Mouse (Mus musculus): Measurements from ENCODE around the gene Golga4.

DNA sequence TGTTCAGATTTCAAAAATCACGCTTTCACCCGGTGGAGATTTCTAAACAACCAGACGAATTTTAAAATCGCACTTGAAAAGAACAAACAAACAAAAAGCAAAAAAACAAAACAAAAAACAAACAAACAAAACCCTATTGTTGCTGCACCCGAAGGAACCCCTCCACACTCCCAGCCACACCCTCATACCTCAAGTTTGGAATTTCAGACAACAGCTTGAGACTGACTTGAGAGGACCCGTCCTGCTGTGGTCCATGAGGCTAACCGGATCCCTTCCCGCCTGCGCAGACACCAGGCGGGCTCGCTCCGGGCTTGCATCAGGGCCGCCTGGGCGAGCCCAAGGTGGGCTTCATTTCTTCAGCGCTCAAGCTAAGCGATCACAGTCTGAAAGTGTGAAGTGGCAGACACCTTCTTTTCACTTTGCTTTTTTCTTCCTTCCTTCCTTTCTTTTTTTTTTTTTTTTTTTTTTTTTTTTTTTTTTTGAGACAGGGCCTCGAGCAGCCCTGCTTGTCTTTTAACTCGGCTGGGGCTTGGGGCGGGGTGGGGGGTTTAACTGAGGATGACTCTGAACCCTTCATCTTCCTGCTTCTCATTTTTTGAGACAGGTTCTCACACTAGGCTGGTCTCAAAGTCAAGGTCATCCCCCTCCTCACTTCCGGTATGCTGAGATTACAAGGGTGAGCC lies 17.0 kb upstream of the Golga4 start:
- TF ChIP-seq CTCF (IDR thresholded peaks at IDR 0.05) (no peak), EP300 (IDR thresholded peaks at IDR 0.05) (no peak)

Measured in lung, postnatal 0 days (tissue).